Mouse (Mus musculus): ENCODE data around the gene Smarcb1. TPM values are rescaled to one million over a fixed set of nuclear protein-coding genes. Genes with fewer than 3 reads are reported as not detected.

Gene Smarcb1
- total RNA-seq, 2 experiments from 2014 or later = 55.0 to 60.2 TPM

- DNase-seq (ENCODE audit: low spot score in 2 of 2) = peak in 1 of 2 experiments; percentile 40
These were observed 14.5 kb upstream of the Smarcb1 start, which contains the start of gene Mmp11 for GRCm38 (mm10) chr10:75935680-75936541. Mmp11 (minus strand) TSS chr10:75936496.

GRCm38 (mm10) chr10:75934991-75935390 lies 13.6 kb upstream of the Smarcb1 start:
- no peak for DNase-seq (ENCODE audit: low spot score in 2 of 2)

GRCm38 (mm10) chr10:75932891-75933290 lies 11.5 kb upstream of the Smarcb1 start, which contains the start of gene Chchd10:
Chchd10 (plus strand) TSS chr10:75933130.
- no peak for DNase-seq (ENCODE audit: low spot score in 2 of 2)

- peak; percentile 38 to 54 for DNase-seq (ENCODE audit: low spot score in 2 of 2)
These were observed 10.8 kb upstream of the Smarcb1 start for GRCm38 (mm10) chr10:75932081-75932678.

- DNase-seq (ENCODE audit: low spot score in 2 of 2) = no peak
These were observed 9.9 kb upstream of the Smarcb1 start for GRCm38 (mm10) chr10:75931311-75931710.

GRCm38 (mm10) chr10:75930304-75930703 lies 8.9 kb upstream of the Smarcb1 start:
- DNase-seq (ENCODE audit: low spot score in 2 of 2) = no peak

- DNase-seq (ENCODE audit: low spot score in 2 of 2) = no peak
These were observed 5.0 kb upstream of the Smarcb1 start for GRCm38 (mm10) chr10:75926396-75926795.

GRCm38 (mm10) chr10:75924324-75924723 lies 2.9 kb upstream of the Smarcb1 start:
- DNase-seq (ENCODE audit: low spot score in 2 of 2) = no peak

- DNase-seq (ENCODE audit: low spot score in 2 of 2) = no peak
These were observed 526 bp upstream of the Smarcb1 start for GRCm38 (mm10) chr10:75921726-75922560.

GRCm38 (mm10) chr10:75919026-75919425 lies 2.4 kb downstream of the Smarcb1 start:
- DNase-seq (ENCODE audit: low spot score in 2 of 2) = no peak

- DNase-seq (ENCODE audit: low spot score in 2 of 2) = no peak
These were observed 4.6 kb downstream of the Smarcb1 start for GRCm38 (mm10) chr10:75916840-75917239.

GRCm38 (mm10) chr10:75915557-75915956 lies 5.9 kb downstream of the Smarcb1 start:
- no peak for DNase-seq (ENCODE audit: low spot score in 2 of 2)

- DNase-seq (ENCODE audit: low spot score in 2 of 2) = no peak
These were observed 8.3 kb downstream of the Smarcb1 start for GRCm38 (mm10) chr10:75913013-75913589.

GRCm38 (mm10) chr10:75910698-75911097 lies 10.7 kb downstream of the Smarcb1 start:
- no peak for DNase-seq (ENCODE audit: low spot score in 2 of 2)

GRCm38 (mm10) chr10:75906882-75907281 lies 14.5 kb downstream of the Smarcb1 start:
- DNase-seq (ENCODE audit: low spot score in 2 of 2) = no peak

GRCm38 (mm10) chr10:75904391-75904790 lies 17.0 kb downstream of the Smarcb1 start:
- DNase-seq (ENCODE audit: low spot score in 2 of 2) = no peak

- peak in 1 of 2 experiments; percentile 57 for DNase-seq (ENCODE audit: low spot score in 2 of 2)
These were observed 22.6 kb downstream of the Smarcb1 start for GRCm38 (mm10) chr10:75898846-75899245.

- DNase-seq (ENCODE audit: low spot score in 2 of 2) = no peak
These were observed 23.3 kb downstream of the Smarcb1 start for GRCm38 (mm10) chr10:75898039-75898564.

GRCm38 (mm10) chr10:75897373-75897772 lies 24.0 kb downstream of the Smarcb1 start:
- DNase-seq (ENCODE audit: low spot score in 2 of 2) = peak; percentile 56 to 80

GRCm38 (mm10) chr10:75896208-75896607 lies 25.2 kb downstream of the Smarcb1 start:
- no peak for DNase-seq (ENCODE audit: low spot score in 2 of 2)

GRCm38 (mm10) chr10:75895730-75896129 lies 25.7 kb downstream of the Smarcb1 start:
- no peak for DNase-seq (ENCODE audit: low spot score in 2 of 2)
